Mouse (Mus musculus): Measurements from ENCODE around the gene Fat3.

Fat3 gene

DNA sequence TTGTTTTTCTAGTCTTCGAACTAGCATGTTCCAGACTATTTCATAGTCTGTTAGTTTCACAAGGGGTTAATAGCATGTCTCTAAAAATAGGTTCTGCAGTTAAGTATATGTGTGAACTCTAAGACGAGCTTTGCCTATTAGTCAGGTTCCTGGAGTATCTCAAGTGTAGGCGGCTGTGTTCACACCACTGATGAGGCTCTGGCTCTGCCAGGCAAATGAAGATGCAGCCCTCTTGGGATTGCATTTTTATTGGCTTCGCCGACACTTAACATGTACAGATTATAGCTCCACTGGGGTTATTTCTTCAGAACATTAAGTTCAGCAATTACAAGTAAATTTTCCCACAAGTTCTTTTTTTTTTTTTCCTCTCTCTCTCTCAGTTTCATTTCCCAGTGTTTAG, 614.3 kb downstream of the Fat3 start:
- peak; percentile 77 for ATAC-seq (ENCODE audit: low TSS enrichment)

DNA sequence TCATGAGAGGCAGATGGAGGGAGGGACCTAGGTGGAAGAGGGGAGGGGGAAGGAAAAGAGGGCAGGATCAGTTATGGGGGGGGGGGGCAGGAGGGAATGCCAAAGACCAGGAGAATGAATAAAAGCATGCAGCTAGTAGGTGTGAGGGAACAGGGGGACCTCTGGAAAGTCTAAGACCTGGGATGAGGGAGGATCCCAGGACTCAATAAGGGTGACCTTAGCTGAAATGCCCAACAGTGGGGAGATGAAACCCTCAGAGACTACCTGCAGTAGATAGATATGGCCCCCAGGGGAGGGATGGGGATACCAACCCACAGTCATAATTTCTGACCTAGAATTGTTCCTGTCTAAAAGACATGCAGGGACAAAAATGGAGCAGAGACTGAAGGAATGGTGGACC, 620.3 kb downstream of the Fat3 start:
- no peak for ATAC-seq (ENCODE audit: low TSS enrichment)

DNA sequence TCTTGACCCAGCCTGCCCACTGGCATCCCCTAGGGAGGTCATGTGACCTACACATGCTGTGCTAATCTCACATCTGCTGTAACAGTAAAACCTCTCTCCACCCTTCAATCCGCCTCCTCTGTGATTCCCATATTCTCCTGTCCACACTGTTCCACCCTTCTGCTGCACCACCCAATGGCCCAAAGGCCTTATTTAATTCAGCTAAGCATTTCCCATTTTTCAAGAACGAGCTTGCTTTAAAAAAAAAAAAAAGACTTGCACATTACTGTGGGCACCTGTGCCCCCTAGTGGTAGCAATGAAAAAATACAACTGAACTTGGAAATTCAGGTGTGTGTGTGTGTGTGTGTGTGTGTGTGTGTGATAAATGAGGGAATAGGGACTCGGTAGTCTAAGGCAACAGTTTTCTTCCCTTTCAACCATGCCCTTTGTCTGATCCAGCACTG, 620.9 kb downstream of the Fat3 start:
- peak; percentile 52 for ATAC-seq (ENCODE audit: low TSS enrichment)

DNA sequence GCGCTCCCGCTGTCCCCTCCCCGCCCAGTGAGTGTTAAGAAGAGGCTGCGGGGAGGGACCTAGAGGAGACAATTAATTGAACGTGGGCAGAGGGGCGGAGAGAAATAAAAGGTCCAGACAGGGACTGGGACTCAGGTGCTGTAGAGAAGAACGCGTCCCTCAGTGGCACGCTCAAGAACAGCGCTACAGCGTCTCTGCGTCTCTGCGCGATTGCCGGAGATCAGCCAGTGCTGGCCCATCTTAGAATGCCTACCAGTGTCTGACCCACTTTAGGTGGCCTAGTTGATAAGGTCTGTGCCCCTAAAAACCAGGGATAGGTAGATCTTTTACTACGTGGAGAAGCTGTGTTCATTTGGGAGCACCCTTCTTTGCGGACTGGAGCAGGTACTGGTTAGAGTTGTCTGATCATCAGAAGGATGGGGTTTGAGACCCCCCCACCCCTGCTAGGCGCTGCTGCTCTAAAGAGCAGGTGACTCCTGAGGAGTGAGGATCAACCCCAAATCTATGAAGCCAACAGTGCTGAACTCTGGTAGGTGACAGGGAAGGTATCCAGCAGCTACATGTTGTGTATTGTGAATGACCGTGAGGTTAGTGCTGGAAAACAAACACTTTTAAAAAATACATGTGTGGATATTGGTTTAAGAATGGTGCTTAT, 626.5 kb downstream of the Fat3 start, which contains the start of gene Mtnr1b:
Mtnr1b (minus strand) TSS at position 51 of the 655 bp plus-strand sequence.
- ATAC-seq (ENCODE audit: low TSS enrichment), result no peak

DNA sequence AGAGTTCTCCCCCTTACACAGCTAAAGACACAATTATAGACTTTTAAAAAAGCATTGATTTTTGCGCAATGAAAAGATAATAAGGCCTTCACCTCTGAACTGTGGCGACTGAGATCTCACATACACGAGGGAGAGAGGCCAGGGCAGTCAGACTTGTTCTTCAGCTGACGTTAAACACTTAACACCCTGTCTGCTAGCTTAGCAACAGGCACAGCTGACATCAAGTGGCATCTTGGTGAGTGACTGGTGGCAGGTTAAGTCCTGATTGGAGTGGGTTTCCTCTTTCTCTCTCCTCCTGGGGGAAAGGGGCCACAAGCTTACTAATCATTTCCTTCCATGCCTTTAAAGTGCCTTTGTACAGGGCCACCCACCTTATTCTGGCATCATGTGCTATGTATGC, 631.1 kb downstream of the Fat3 start:
- ATAC-seq (ENCODE audit: low TSS enrichment), result no peak

DNA sequence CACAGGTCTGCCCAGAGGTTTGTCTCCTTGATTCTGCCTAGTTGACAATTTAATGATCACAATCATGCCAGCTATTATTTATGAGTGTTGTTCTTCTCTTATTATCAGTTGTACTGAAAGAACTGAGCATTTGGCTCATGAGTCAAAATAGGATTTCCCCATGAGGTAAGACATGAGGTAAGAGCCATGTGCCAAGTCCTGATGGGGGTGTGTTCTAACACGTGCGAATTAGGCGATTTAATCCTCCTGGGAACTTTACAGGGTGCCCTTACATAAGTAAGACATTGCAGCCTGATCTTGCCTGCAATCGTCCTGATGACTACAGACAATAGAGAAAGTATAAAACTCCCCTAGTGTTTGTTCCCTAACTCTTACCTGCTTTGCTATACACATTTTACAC, 631.6 kb downstream of the Fat3 start:
- ATAC-seq (ENCODE audit: low TSS enrichment), result no peak

DNA sequence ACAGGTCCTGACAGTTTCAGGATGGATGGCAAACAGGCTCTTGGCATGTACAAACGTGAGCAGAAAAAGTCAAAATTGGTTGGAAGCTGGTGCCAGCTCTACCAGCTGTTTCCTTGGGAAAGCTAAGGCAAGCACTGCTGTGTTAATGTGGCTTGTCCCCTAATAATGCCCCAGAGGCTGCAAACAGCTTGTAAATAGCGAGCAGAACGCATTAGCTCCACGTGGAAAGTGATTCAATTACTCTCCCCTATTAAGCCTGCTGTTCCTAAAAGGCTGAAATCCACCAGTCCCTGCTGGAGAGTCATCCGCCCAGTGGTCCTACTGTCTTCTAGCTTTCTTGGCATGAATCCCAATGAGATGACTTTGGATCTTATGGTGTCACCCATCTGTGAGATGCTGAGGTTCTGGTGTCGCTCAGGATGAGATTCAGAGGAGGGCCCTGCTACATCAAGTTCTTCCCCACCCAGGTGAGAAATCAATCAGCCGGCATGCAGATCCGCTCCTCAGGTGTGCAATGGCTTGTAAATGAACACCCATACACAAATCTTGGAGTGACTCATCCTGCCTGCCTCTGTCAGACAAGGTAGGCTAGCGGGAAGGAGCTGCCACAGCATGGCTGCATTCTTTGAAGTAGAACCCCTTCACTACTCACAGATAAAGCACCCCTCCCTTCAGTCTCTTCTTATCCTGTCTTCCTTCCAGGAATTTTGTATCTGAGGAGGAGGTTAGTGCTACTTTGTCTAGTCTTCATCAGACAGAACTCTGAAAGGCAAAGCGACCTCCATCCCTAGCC, 634.6 kb downstream of the Fat3 start:
- no peak for ATAC-seq (ENCODE audit: low TSS enrichment)

DNA sequence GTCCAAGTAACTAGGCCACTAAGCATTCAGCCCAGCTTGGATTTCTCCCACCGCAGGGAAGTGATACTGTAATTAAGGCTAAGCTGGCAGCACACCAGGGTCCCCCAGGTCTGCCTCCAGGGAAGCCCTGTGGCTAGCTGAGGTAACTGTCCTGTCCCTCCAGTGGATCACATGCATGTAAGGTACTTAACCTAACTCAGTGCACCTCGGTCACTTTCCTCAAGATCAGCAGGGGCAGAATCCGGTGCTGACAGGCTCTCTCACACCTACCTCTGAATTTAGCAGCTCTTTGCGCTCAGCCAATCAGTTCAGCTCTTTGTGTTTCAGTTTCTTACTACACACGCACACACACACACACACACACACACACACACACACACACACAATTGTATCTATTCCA, 639.7 kb downstream of the Fat3 start:
- ATAC-seq (ENCODE audit: low TSS enrichment), result no peak

Measured in frontal cortex, adult (tissue).